Mouse (Mus musculus): ENCODE results near the gene Hsf2bp.
"Not testable (repeated sequence)": the region's sequence is repeated elsewhere in the genome, so short reads cannot be mapped to it uniquely, and the experiment has no call there.

The Hsf2bp gene

GRCm38 (mm10) chr17:32035609-32036508 is at the start of gene Hsf2bp, which contains the start of gene Rrp1b:
Gene Hsf2bp (minus strand): TSS chr17:32036349.
Gene Rrp1b (plus strand): TSS chr17:32036100.
- in situ Hi-C loops (cut with MboI, MseI), result no loop called here

- in situ Hi-C loops (cut with MboI, MseI), result no loop called here
These were observed 47.2 kb upstream of the Hsf2bp start for GRCm38 (mm10) chr17:32083351-32083750.

- in situ Hi-C loops (cut with MboI, MseI), result no loop called here
These were observed 39.0 kb upstream of the Hsf2bp start for GRCm38 (mm10) chr17:32075164-32075563.

- in situ Hi-C loops (cut with MboI, MseI), result no loop called here
These were observed 38.5 kb upstream of the Hsf2bp start for GRCm38 (mm10) chr17:32074658-32075057.

- in situ Hi-C loops (cut with MboI, MseI), result no loop called here
These were observed 37.2 kb upstream of the Hsf2bp start for GRCm38 (mm10) chr17:32073359-32073758.

GRCm38 (mm10) chr17:32068810-32069209 is 32.7 kb upstream of the Hsf2bp start:
- in situ Hi-C loops (cut with MboI, MseI), result no loop called here

GRCm38 (mm10) chr17:32068381-32068780 is 32.2 kb upstream of the Hsf2bp start:
- in situ Hi-C loops (cut with MboI, MseI), result no loop called here

- in situ Hi-C loops (cut with MboI, MseI), result no loop called here
These were observed 31.4 kb upstream of the Hsf2bp start for GRCm38 (mm10) chr17:32067541-32067940.

- in situ Hi-C loops (cut with MboI, MseI), result not testable (repeated sequence)
These were observed 28.6 kb upstream of the Hsf2bp start for GRCm38 (mm10) chr17:32064762-32065161.

- in situ Hi-C loops (cut with MboI, MseI), result no loop called here
These were observed 27.5 kb upstream of the Hsf2bp start for GRCm38 (mm10) chr17:32063654-32064053.

- in situ Hi-C loops (cut with MboI, MseI), result no loop called here
These were observed 25.1 kb upstream of the Hsf2bp start for GRCm38 (mm10) chr17:32061219-32061618.

GRCm38 (mm10) chr17:32059084-32059483 is 22.9 kb upstream of the Hsf2bp start:
- in situ Hi-C loops (cut with MboI, MseI), result no loop called here

GRCm38 (mm10) chr17:32057843-32058242 is 21.7 kb upstream of the Hsf2bp start:
- in situ Hi-C loops (cut with MboI, MseI), result no loop called here

GRCm38 (mm10) chr17:32053677-32054076 is 17.5 kb upstream of the Hsf2bp start:
- in situ Hi-C loops (cut with MboI, MseI), result no loop called here

GRCm38 (mm10) chr17:32052237-32053080 is 16.3 kb upstream of the Hsf2bp start:
- in situ Hi-C loops (cut with MboI, MseI), result no loop called here

- in situ Hi-C loops (cut with MboI, MseI), result no loop called here
These were observed 14.5 kb upstream of the Hsf2bp start for GRCm38 (mm10) chr17:32050609-32051008.

GRCm38 (mm10) chr17:32049914-32050313 is 13.8 kb upstream of the Hsf2bp start:
- in situ Hi-C loops (cut with MboI, MseI), result no loop called here

- in situ Hi-C loops (cut with MboI, MseI), result no loop called here
These were observed 12.2 kb upstream of the Hsf2bp start for GRCm38 (mm10) chr17:32048351-32048750.

GRCm38 (mm10) chr17:32046541-32046940 is 10.4 kb upstream of the Hsf2bp start:
- in situ Hi-C loops (cut with MboI, MseI), result no loop called here

GRCm38 (mm10) chr17:32040263-32040662 is 4.1 kb upstream of the Hsf2bp start:
- in situ Hi-C loops (cut with MboI, MseI), result no loop called here

GRCm38 (mm10) chr17:32036509-32037438 is 625 bp upstream of the Hsf2bp start:
- in situ Hi-C loops (cut with MboI, MseI), result no loop called here
